Mouse (Mus musculus): ENCODE data around the gene Ssc5d.

- TF ChIP-seq POLR2A (IDR thresholded peaks at IDR 0.05; ENCODE audit: borderline replicate concordance, low read depth, low read length) (no peak), CTCF (IDR thresholded peaks at IDR 0.05; ENCODE audit: low read depth, low read length) (no peak)
Observed at GRCm38 (mm10) chr7:4976832-4977231, 51.2 kb downstream of the Ssc5d start.
